Mouse (Mus musculus) gastrocnemius, postnatal 36 days (tissue): Measurements from ENCODE around the gene Cass4. TPM values are rescaled to one million over a fixed set of nuclear protein-coding genes. Genes with fewer than 3 reads are reported as not detected.

ENCODE experiments used
- DNase-seq, 2 experiments: peaks; one replicate each; pipeline ENCODE4 v3.0.0; 2022
- intact Hi-C: fragments of 180-260 bp; cut with DNase I; formaldehyde crosslinking; loops from one replicate; pipeline ENCODE4 v1.15.1; 2025
- total RNA-seq, 2 experiments: library from RNA; stranded (reverse); gene quantifications; 2 replicates each; pipeline ENCODE4 v1.2.3; 2021

The Cass4 gene
- total RNA-seq, 2 experiments from 2014 or later = 0.25 to 0.33 TPM

GRCm38 (mm10) chr2:172381898-172382297 is 11.7 kb upstream of the Cass4 start:
- no peak for DNase-seq
- intact Hi-C loops = loop anchor here (5.0 kb wide), 1 partner anchor 120 kb away; no protein-coding TSS in a partner anchor

- no peak for DNase-seq
- intact Hi-C loops = loop anchor here (5.0 kb wide), 1 partner anchor 118 kb away; no protein-coding TSS in a partner anchor
These were observed 8.9 kb upstream of the Cass4 start for GRCm38 (mm10) chr2:172384715-172385114.

GRCm38 (mm10) chr2:172390341-172390740 is 3.3 kb upstream of the Cass4 start:
- no peak for DNase-seq
- intact Hi-C loops = no loop called here

GRCm38 (mm10) chr2:172392041-172392521 is 1.5 kb upstream of the Cass4 start:
- intact Hi-C loops = no loop called here

GRCm38 (mm10) chr2:172394052-172394392 is 428 bp downstream of the Cass4 start:
- no peak for DNase-seq
- intact Hi-C loops = no loop called here

More at GRCm38 (mm10) chr2:172392041-172392521, 1.5 kb upstream of the Cass4 start:
- DNase-seq = no peak

- intact Hi-C loops = no loop called here
- no peak for DNase-seq
These were observed 1.1 kb downstream of the Cass4 start for GRCm38 (mm10) chr2:172394671-172395070.

- intact Hi-C loops = no loop called here
- no peak for DNase-seq
These were observed 2.4 kb downstream of the Cass4 start for GRCm38 (mm10) chr2:172395961-172396360.

- no peak for DNase-seq
- intact Hi-C loops = no loop called here
These were observed 6.3 kb downstream of the Cass4 start for GRCm38 (mm10) chr2:172399901-172400300.

GRCm38 (mm10) chr2:172401116-172401825 is 7.7 kb downstream of the Cass4 start:
- intact Hi-C loops = no loop called here
- no peak for DNase-seq

- no peak for DNase-seq
- intact Hi-C loops = no loop called here
These were observed 10.6 kb downstream of the Cass4 start for GRCm38 (mm10) chr2:172404239-172404638.

GRCm38 (mm10) chr2:172405011-172405410 is 11.4 kb downstream of the Cass4 start:
- no peak for DNase-seq
- intact Hi-C loops = no loop called here

GRCm38 (mm10) chr2:172406173-172406572 is 12.6 kb downstream of the Cass4 start:
- no peak for DNase-seq
- intact Hi-C loops = no loop called here

- no peak for DNase-seq
- intact Hi-C loops = no loop called here
These were observed 13.9 kb downstream of the Cass4 start for GRCm38 (mm10) chr2:172407499-172407898.

- intact Hi-C loops = no loop called here
- DNase-seq = no peak
These were observed 17.1 kb downstream of the Cass4 start for GRCm38 (mm10) chr2:172410686-172411085.

- intact Hi-C loops = no loop called here
- DNase-seq = no peak
These were observed 17.5 kb downstream of the Cass4 start for GRCm38 (mm10) chr2:172411091-172411490.

- intact Hi-C loops = no loop called here
- no peak for DNase-seq
These were observed 18.9 kb downstream of the Cass4 start for GRCm38 (mm10) chr2:172412454-172412853.

GRCm38 (mm10) chr2:172413273-172413672 is 19.7 kb downstream of the Cass4 start:
- intact Hi-C loops = no loop called here
- no peak for DNase-seq

- no peak for DNase-seq
- intact Hi-C loops = no loop called here
These were observed 20.3 kb downstream of the Cass4 start for GRCm38 (mm10) chr2:172413894-172414293.

- DNase-seq = no peak
- intact Hi-C loops = no loop called here
These were observed 22.6 kb downstream of the Cass4 start for GRCm38 (mm10) chr2:172416218-172416617.

GRCm38 (mm10) chr2:172416876-172417275 is 23.3 kb downstream of the Cass4 start:
- no peak for DNase-seq
- intact Hi-C loops = no loop called here

GRCm38 (mm10) chr2:172418208-172418607 is 24.6 kb downstream of the Cass4 start:
- intact Hi-C loops = no loop called here

GRCm38 (mm10) chr2:172430609-172431008 is 37.0 kb downstream of the Cass4 start:
- DNase-seq = no peak
- intact Hi-C loops = no loop called here

More at GRCm38 (mm10) chr2:172418208-172418607, 24.6 kb downstream of the Cass4 start:
- DNase-seq = no peak
